Mouse (Mus musculus): ENCODE measurements at regions not wholly inside any gene's neighbourhood (a gene's known extent, or its start where the extent isn't known, plus 50 kb on each side); places are given as distances from the start of the nearest gene placed in this dataset.
A peak's percentile ranks its signal among the peaks of the same experiment; 100 is the strongest.
"Not testable (repeated sequence)": the region's sequence is repeated elsewhere in the genome, so short reads cannot be mapped to it uniquely, and the experiment has no call there.

- DNase-seq (ENCODE audit: low read depth): not testable (repeated sequence)
These were observed 536.8 kb upstream of the Cntn5 start for GRCm38 (mm10) chr9:11441241-11441997.

GRCm38 (mm10) chr9:11436443-11437167, 532.0 kb upstream of the Cntn5 start:
- DNase-seq (ENCODE audit: low read depth): no peak

- DNase-seq (ENCODE audit: low read depth): no peak
These were observed 531.4 kb upstream of the Cntn5 start for GRCm38 (mm10) chr9:11436014-11436413.

GRCm38 (mm10) chr9:11435019-11435418, 530.4 kb upstream of the Cntn5 start:
- peak; percentile 74 for DNase-seq (ENCODE audit: low read depth)

GRCm38 (mm10) chr9:11426473-11426872, 521.9 kb upstream of the Cntn5 start:
- DNase-seq (ENCODE audit: low read depth): no peak

- DNase-seq (ENCODE audit: low read depth): peak; percentile 40
These were observed 492.3 kb upstream of the Cntn5 start for GRCm38 (mm10) chr9:11396829-11397228.

- no peak for DNase-seq (ENCODE audit: low read depth)
These were observed 477.1 kb upstream of the Cntn5 start for GRCm38 (mm10) chr9:11381648-11382075.

GRCm38 (mm10) chr9:11380531-11380930, 476.0 kb upstream of the Cntn5 start:
- no peak for DNase-seq (ENCODE audit: low read depth)

- DNase-seq (ENCODE audit: low read depth): no peak
These were observed 473.5 kb upstream of the Cntn5 start for GRCm38 (mm10) chr9:11378046-11378445.

GRCm38 (mm10) chr9:11377586-11377985, 473.0 kb upstream of the Cntn5 start:
- no peak for DNase-seq (ENCODE audit: low read depth)

GRCm38 (mm10) chr9:11373294-11373903, 468.8 kb upstream of the Cntn5 start:
- no peak for DNase-seq (ENCODE audit: low read depth)

- DNase-seq (ENCODE audit: low read depth): no peak
These were observed 463.5 kb upstream of the Cntn5 start for GRCm38 (mm10) chr9:11368056-11368455.

- DNase-seq (ENCODE audit: low read depth): no peak
These were observed 424.3 kb upstream of the Cntn5 start for GRCm38 (mm10) chr9:11328900-11329299.

- DNase-seq (ENCODE audit: low read depth): no peak
These were observed 412.6 kb upstream of the Cntn5 start for GRCm38 (mm10) chr9:11317221-11317620.

GRCm38 (mm10) chr9:11297116-11297515, 392.5 kb upstream of the Cntn5 start:
- DNase-seq (ENCODE audit: low read depth): not testable (repeated sequence)

GRCm38 (mm10) chr9:11285135-11285534, 380.6 kb upstream of the Cntn5 start:
- DNase-seq (ENCODE audit: low read depth): no peak

GRCm38 (mm10) chr9:11284549-11284948, 380.0 kb upstream of the Cntn5 start:
- no peak for DNase-seq (ENCODE audit: low read depth)

GRCm38 (mm10) chr9:11279409-11280127, 375.0 kb upstream of the Cntn5 start:
- no peak for DNase-seq (ENCODE audit: low read depth)

GRCm38 (mm10) chr9:11277810-11278209, 373.2 kb upstream of the Cntn5 start:
- no peak for DNase-seq (ENCODE audit: low read depth)

- no peak for DNase-seq (ENCODE audit: low read depth)
These were observed 372.4 kb upstream of the Cntn5 start for GRCm38 (mm10) chr9:11276966-11277365.

- DNase-seq (ENCODE audit: low read depth): no peak
These were observed 352.3 kb upstream of the Cntn5 start for GRCm38 (mm10) chr9:11256848-11257247.

GRCm38 (mm10) chr9:11206829-11207228, 302.3 kb upstream of the Cntn5 start:
- DNase-seq (ENCODE audit: low read depth): no peak
